Comparison of ENCODE assay signal across 12 mouse cellular contexts in the genomic region with DNA sequence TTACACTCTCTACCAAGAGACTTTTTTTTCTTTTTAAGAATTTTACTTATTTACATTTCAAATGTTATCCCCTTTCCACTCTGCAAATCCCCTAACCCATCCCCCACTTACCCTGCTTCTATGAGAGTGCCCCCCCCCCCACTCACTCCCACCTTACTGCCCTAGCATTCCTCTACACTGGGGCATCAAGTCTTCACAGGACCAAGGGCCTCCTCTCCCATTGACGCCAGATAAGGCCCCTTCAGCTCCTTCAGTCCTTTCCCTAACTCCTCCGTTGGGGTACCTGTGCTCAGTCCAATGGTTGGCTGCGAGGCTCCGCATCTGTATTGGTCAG. TPM values are rescaled to one million over a fixed set of nuclear protein-coding genes. Genes with fewer than 3 reads are reported as not detected.
A peak's percentile ranks its signal among the peaks of the same experiment; 100 is the strongest.
DNase-seq lines count a peak whose midpoint lies in the region; ATAC-seq and TF ChIP-seq lines count a peak whose summit lies in the region.
"Had no signal": no experiment of that assay in that cellular context is flagged by ENCODE, and none has a peak within 500 bp of the region (broad histone marks: within the 10 kb centered on the region; RNA-seq: fewer than 3 reads in every experiment).

No protein-coding gene starts in this region.

- H3K27ac ChIP-seq in gastrocnemius, adult 2 months, result peak overlapping the region; percentile 89
- no peak overlapping the region for H3K27ac ChIP-seq in hindbrain, postnatal 0 days
- H3K27ac ChIP-seq in hindbrain, embryonic 13.5 days, result no peak overlapping the region
- no peak overlapping the region for H3K27ac ChIP-seq in midbrain, embryonic 11.5 days (ENCODE audit: low read depth, low read length)
- H3K27ac ChIP-seq in midbrain, embryonic 16.5 days (ENCODE audit: low read length), result no peak overlapping the region
- H3K27ac ChIP-seq: hindbrain, embryonic 12.5 days had no signal

- H3K36me3 ChIP-seq in hindbrain, postnatal 0 days (ENCODE audit: insufficient read depth, low read length), result no peaks in the 10 kb centered on the region
- H3K36me3 ChIP-seq in hindbrain, embryonic 13.5 days, result no peaks in the 10 kb centered on the region
- no peaks in the 10 kb centered on the region for H3K36me3 ChIP-seq in midbrain, embryonic 11.5 days (ENCODE audit: control insufficient read depth, insufficient read depth, low read length)
- H3K36me3 ChIP-seq in midbrain, embryonic 16.5 days (ENCODE audit: control insufficient read depth, insufficient read depth, low read length), result no peaks in the 10 kb centered on the region
- H3K36me3 ChIP-seq in myocyte (ENCODE audit: control insufficient read depth, insufficient read depth), result no peaks in the 10 kb centered on the region
- H3K36me3 ChIP-seq: hindbrain, embryonic 12.5 days had no signal

- TF ChIP-seq CTCF in gastrocnemius, adult 2 months (IDR thresholded peaks at IDR 0.05), result no peak
- no peak for TF ChIP-seq CTCF in hindbrain, postnatal 0 days (IDR thresholded peaks at IDR 0.05; ENCODE audit: low read depth)

- H3K9me3 ChIP-seq in hindbrain, postnatal 0 days (ENCODE audit: low read length), result no peaks in the 10 kb centered on the region
- H3K9me3 ChIP-seq in hindbrain, embryonic 13.5 days, result no peaks in the 10 kb centered on the region
- H3K9me3 ChIP-seq in midbrain, embryonic 11.5 days (ENCODE audit: control insufficient read depth, low read length), result no peaks in the 10 kb centered on the region
- H3K9me3 ChIP-seq in midbrain, embryonic 16.5 days (replicated peaks; ENCODE audit: control insufficient read depth, low read length, poor library complexity, severe bottlenecking), result no peaks in the 10 kb centered on the region
- H3K9me3 ChIP-seq: hindbrain, embryonic 12.5 days had no signal

- H3K79me2 ChIP-seq in myocyte (ENCODE audit: control insufficient read depth, insufficient read depth), result no peaks in the 10 kb centered on the region

- H3K4me1 ChIP-seq in hindbrain, postnatal 0 days (ENCODE audit: insufficient read depth, low read length), result no peaks in the 10 kb centered on the region
- 0 out of 2 replicates have a peak, but pooled peaks cover 6% of the 10 kb centered on the region for H3K4me1 ChIP-seq in hindbrain, embryonic 13.5 days (replicated peaks)
- H3K4me1 ChIP-seq in midbrain, embryonic 11.5 days (ENCODE audit: control insufficient read depth, insufficient read depth, low read length), result peaks cover 5% of the 10 kb centered on the region
- H3K4me1 ChIP-seq in midbrain, embryonic 16.5 days (ENCODE audit: control insufficient read depth, insufficient read depth, low read length), result no peaks in the 10 kb centered on the region
- H3K4me1 ChIP-seq: hindbrain, embryonic 12.5 days had no signal

- no peaks in the 10 kb centered on the region for H3K27me3 ChIP-seq in hindbrain, postnatal 0 days (ENCODE audit: insufficient read depth, low read length)
- H3K27me3 ChIP-seq in hindbrain, embryonic 13.5 days, result no peaks in the 10 kb centered on the region
- H3K27me3 ChIP-seq in midbrain, embryonic 11.5 days (ENCODE audit: control insufficient read depth, insufficient read depth, low read length), result no peaks in the 10 kb centered on the region
- no peaks in the 10 kb centered on the region for H3K27me3 ChIP-seq in midbrain, embryonic 16.5 days (ENCODE audit: control insufficient read depth, insufficient read depth, low read depth, low read length)
- no peaks in the 10 kb centered on the region for H3K27me3 ChIP-seq in myocyte (ENCODE audit: control insufficient read depth, insufficient read depth, insufficient read length)
- H3K27me3 ChIP-seq: hindbrain, embryonic 12.5 days had no signal

- no peak for ATAC-seq in hindbrain, postnatal 0 days
- no peak for ATAC-seq in hindbrain, embryonic 13.5 days (ENCODE audit: low FRiP score)
- ATAC-seq in midbrain, embryonic 11.5 days (ENCODE audit: low FRiP score), result peak; percentile 76
- ATAC-seq in midbrain, embryonic 16.5 days, result no peak
- ATAC-seq in inflammation-experienced regulatory T-cells, adult 6 months, result no peak

- H3K9ac ChIP-seq in hindbrain, postnatal 0 days (replicated peaks; ENCODE audit: low read length), result no peak overlapping the region
- H3K9ac ChIP-seq in hindbrain, embryonic 13.5 days, result no peak overlapping the region
- no peak overlapping the region for H3K9ac ChIP-seq in midbrain, embryonic 11.5 days (ENCODE audit: low read length)
- H3K9ac ChIP-seq in midbrain, embryonic 16.5 days (ENCODE audit: low read depth, low read length), result no peak overlapping the region
- H3K9ac ChIP-seq: hindbrain, embryonic 12.5 days had no signal

- H3K4me2 ChIP-seq in hindbrain, postnatal 0 days (ENCODE audit: low read depth, low read length), result 0 out of 2 replicates have a peak overlapping the region, but pooled peaks have one; percentile 20
- no peak overlapping the region for H3K4me2 ChIP-seq in hindbrain, embryonic 13.5 days
- no peak overlapping the region for H3K4me2 ChIP-seq in midbrain, embryonic 11.5 days
- H3K4me2 ChIP-seq in midbrain, embryonic 16.5 days (ENCODE audit: low read length), result no peak overlapping the region
- peak overlapping the region; percentile 72 for H3K4me2 ChIP-seq in myocyte (ENCODE audit: low read depth)
- H3K4me2 ChIP-seq: hindbrain, embryonic 12.5 days had no signal

- intact Hi-C loops in gastrocnemius, adult 2 months (cut with DNase I), result loop anchor here (1.0 kb wide), 1 partner anchor 148 kb away; no protein-coding TSS in a partner anchor

- DNase-seq in gastrocnemius, adult 2 months, result peak; percentile 21
- DNase-seq in gastrocnemius, postnatal 10 days, result no peak
- no peak for DNase-seq in hindbrain, postnatal 0 days (ENCODE audit: low spot score)
- no peak for DNase-seq in midbrain, embryonic 11.5 days (ENCODE audit: low spot score, missing footprints)

- TF ChIP-seq POLR2A in myocyte (IDR thresholded peaks at IDR 0.05; ENCODE audit: insufficient read length, low read depth), result no peak

- peak overlapping the region; percentile 68; the same call in 1 of the 2 replicates for H3K4me3 ChIP-seq in gastrocnemius, adult 2 months
- no peak overlapping the region for H3K4me3 ChIP-seq in hindbrain, postnatal 0 days (ENCODE audit: low read length)
- no peak overlapping the region for H3K4me3 ChIP-seq in hindbrain, embryonic 13.5 days
- H3K4me3 ChIP-seq in midbrain, embryonic 11.5 days (ENCODE audit: low read depth, low read length), result no peak overlapping the region
- H3K4me3 ChIP-seq in midbrain, embryonic 16.5 days (ENCODE audit: low read depth, low read length), result no peak overlapping the region
- peak overlapping the region; percentile 8 for H3K4me3 ChIP-seq in myocyte
- H3K4me3 ChIP-seq: erythroblast, embryonic 14.5 days; hindbrain, embryonic 12.5 days had no signal

- H3ac ChIP-seq in myocyte (ENCODE audit: control insufficient read depth, insufficient read length), result no peak overlapping the region

- WGBS in hindbrain, postnatal 0 days, result 39% methylated on average over 4 of the region's 4 CpGs
- 36% methylated on average over 4 of the region's 4 CpGs for WGBS in hindbrain, embryonic 13.5 days
- WGBS in midbrain, embryonic 11.5 days, result 29% methylated on average over 4 of the region's 4 CpGs
- WGBS in midbrain, embryonic 16.5 days, result 17% methylated on average over 4 of the region's 4 CpGs

TF ChIP-seq in myocyte, 11 proteins besides CTCF, POLR2A, EP300 and RAD21:
- TF ChIP-seq MAX (IDR thresholded peaks at IDR 0.05; ENCODE audit: low read depth) (no peak), E2F4 (IDR thresholded peaks at IDR 0.05; ENCODE audit: insufficient read depth) (no peak), TCF3 (IDR thresholded peaks at IDR 0.05; ENCODE audit: insufficient read length, low read depth) (no peak), REST (IDR thresholded peaks at IDR 0.05; ENCODE audit: insufficient read depth, insufficient read length) (no peak), CEBPB (IDR thresholded peaks at IDR 0.05; ENCODE audit: insufficient read depth, poor library complexity, severe bottlenecking) (no peak)

RNA-seq across cellular contexts. Expression of a gene that starts 48.2 kb away (rescaled TPM):
- 100 to 1,000 TPM; 585 to 709 TPM for total RNA-seq in gastrocnemius, adult 2 months (2021)
- total RNA-seq in gastrocnemius, postnatal 10 days (2021), result 100 to 1,000 TPM; 388 to 401 TPM
- 24.4 and 29.7 TPM in 2 replicates for total RNA-seq in hindbrain, postnatal 0 days (2014; rRNA removed)
- 17.0 and 17.4 TPM in 2 replicates for polyA plus RNA-seq in hindbrain, postnatal 0 days (2015; fragmentation: Nextera tagmentation; extraction: Ambion mirVana)
- polyA plus RNA-seq in hindbrain, embryonic 13.5 days (2015; fragmentation: Nextera tagmentation; extraction: Ambion mirVana), result 13.8 and 15.0 TPM in 2 replicates
- polyA plus RNA-seq in midbrain, embryonic 11.5 days (2014; fragmentation: Nextera tagmentation; extraction: Ambion mirVana), result 17.5 and 20.3 TPM in 2 replicates
- polyA plus RNA-seq in midbrain, embryonic 16.5 days (2015; fragmentation: Nextera tagmentation; extraction: Ambion mirVana), result 14.9 and 15.6 TPM in 2 replicates
- 63.4 TPM for polyA plus RNA-seq in myocyte (2012; fragmentation: generic; extraction: Trizol)
- polyA plus RNA-seq in inflammation-experienced regulatory T-cells, adult 6 months (2017; shearing (Covaris generic)), result 10 to 100 TPM; 21.5 to 25.7 (median 25.4) TPM

RNA-seq across cellular contexts. Expression of a gene that starts 50.1 kb away (rescaled TPM):
- total RNA-seq in gastrocnemius, adult 2 months (2021), result 1 to 10 TPM; 1.5 to 5.5 TPM
- total RNA-seq in gastrocnemius, postnatal 10 days (2021), result 1 to 10 TPM; 2.2 to 3.2 TPM
- total RNA-seq in hindbrain, postnatal 0 days (2014; rRNA removed), result 0.37 and 0.97 TPM in 2 replicates
- 0.55 and 0.57 TPM in 2 replicates for polyA plus RNA-seq in hindbrain, postnatal 0 days (2015; fragmentation: Nextera tagmentation; extraction: Ambion mirVana)
- polyA plus RNA-seq in hindbrain, embryonic 13.5 days (2015; fragmentation: Nextera tagmentation; extraction: Ambion mirVana), result 0.13 TPM in 1 of 2 replicates, not detected in the other
- not detected in 2 replicates for polyA plus RNA-seq in midbrain, embryonic 11.5 days (2014; fragmentation: Nextera tagmentation; extraction: Ambion mirVana)
- polyA plus RNA-seq in midbrain, embryonic 16.5 days (2015; fragmentation: Nextera tagmentation; extraction: Ambion mirVana), result 0.19 and 0.20 TPM in 2 replicates
- polyA plus RNA-seq in myocyte (2012; fragmentation: generic; extraction: Trizol), result not detected
- polyA plus RNA-seq in inflammation-experienced regulatory T-cells, adult 6 months (2017; shearing (Covaris generic)), result 10 to 100 TPM; 12.0 to 15.8 (median 12.4) TPM
- total RNA-seq: MEL had no signal
- polyA plus RNA-seq: C2C12; erythroblast, embryonic 14.5 days had no signal

Comparison
In these comparisons a context has a peak if more than half of its experiments do, and no peak if none do; other contexts are left out.
1. H3K4me2 ChIP-seq: peak in hindbrain, postnatal 0 days (single experiment) and myocyte (single experiment); none in hindbrain, embryonic 13.5 days (single experiment), midbrain, embryonic 11.5 days (single experiment) and midbrain, embryonic 16.5 days (single experiment).
2. H3K4me3 ChIP-seq: peak in gastrocnemius, adult 2 months (single experiment) and myocyte (single experiment); none in hindbrain, postnatal 0 days (single experiment), hindbrain, embryonic 13.5 days (single experiment), midbrain, embryonic 11.5 days (single experiment) and midbrain, embryonic 16.5 days (single experiment).